Mouse (Mus musculus) splenic B cell, adult 2 months (primary cell): ENCODE results near the gene Fam83g.

ENCODE experiments used
- DNase-seq: peaks from one replicate; pipeline ENCODE4 v3.0.0-alpha.2; 2011; ENCODE audit warnings: low read depth, low spot score
- H3K27me3 ChIP-seq: 2 replicates; pipeline ENCODE4 v1.6.1; 2012; ENCODE audit warnings: mild to moderate bottlenecking, low read length, moderate library complexity, mixed read lengths; ENCODE audit not compliant: control insufficient read depth, poor library complexity, insufficient read depth, severe bottlenecking
- H3K36me3 ChIP-seq: 2 replicates; pipeline ENCODE4 v1.6.1; 2012; ENCODE audit warnings: mild to moderate bottlenecking, low read length, moderate library complexity, mixed read lengths; ENCODE audit not compliant: control insufficient read depth, poor library complexity, insufficient read depth, severe bottlenecking

Gene Fam83g

GRCm38 (mm10) chr11:61706232-61706631, 22.3 kb downstream of the Fam83g start:
- Histone ChIP-seq H3K27me3 (no peaks in the 10 kb centered on the region), H3K36me3 (no peaks in the 10 kb centered on the region)
- no peak for DNase-seq

GRCm38 (mm10) chr11:61708928-61709327, 25.0 kb downstream of the Fam83g start:
- DNase-seq: peak; percentile 50
- Histone ChIP-seq H3K36me3 (no peaks in the 10 kb centered on the region), H3K27me3 (no peaks in the 10 kb centered on the region)

- DNase-seq: no peak
- Histone ChIP-seq H3K27me3 (no peaks in the 10 kb centered on the region), H3K36me3 (no peaks in the 10 kb centered on the region)
Measured at GRCm38 (mm10) chr11:61713157-61713855, 29.4 kb downstream of the Fam83g start.

DNA sequence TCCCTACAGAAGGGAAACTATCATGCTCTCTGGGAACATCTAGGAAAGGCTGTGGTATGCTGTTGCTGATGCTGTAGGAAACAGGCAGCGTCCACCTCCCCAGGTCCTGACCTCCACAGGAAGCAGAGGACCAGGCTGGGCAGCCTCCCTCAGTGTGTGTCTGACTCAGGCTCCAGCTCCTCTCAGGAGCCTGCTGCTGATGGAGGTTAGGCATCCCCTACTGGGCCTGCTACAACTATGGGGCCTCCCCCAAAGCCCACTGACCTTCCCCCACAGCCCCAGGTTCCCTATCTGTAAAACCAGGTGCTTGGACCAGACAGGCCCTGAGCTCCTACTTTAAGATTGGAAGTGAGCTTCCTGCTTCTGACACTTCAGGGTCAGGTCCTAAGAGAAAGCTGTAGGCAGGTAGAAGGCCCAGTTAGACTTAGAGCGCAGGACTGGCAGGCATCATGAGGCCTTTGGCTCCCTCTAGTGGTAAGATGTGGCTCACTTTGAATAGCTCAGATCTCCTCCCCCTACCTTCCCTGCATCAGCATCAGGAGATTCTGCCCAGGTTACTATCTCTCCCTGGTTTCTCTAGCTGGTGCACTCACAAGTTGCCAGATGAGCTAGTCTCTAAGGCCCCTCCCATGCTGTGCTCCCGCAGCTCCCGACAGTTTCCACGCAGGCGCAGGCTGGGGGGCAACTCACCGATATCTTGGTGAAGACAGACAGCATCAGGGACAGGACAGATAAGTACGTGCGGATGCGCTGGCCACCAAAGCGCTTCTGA, 30.6 kb downstream of the Fam83g start:
- no peaks in the 10 kb centered on the region for H3K27me3 ChIP-seq

GRCm38 (mm10) chr11:61715130-61715529, 31.2 kb downstream of the Fam83g start:
- DNase-seq: no peak
- H3K36me3 ChIP-seq: no peaks in the 10 kb centered on the region
- H3K27me3 ChIP-seq: no peaks in the 10 kb centered on the region

More for the DNA sequence above, 30.6 kb downstream of the Fam83g start:
- DNase-seq: peak; percentile 93
- H3K36me3 ChIP-seq: no peaks in the 10 kb centered on the region

DNA sequence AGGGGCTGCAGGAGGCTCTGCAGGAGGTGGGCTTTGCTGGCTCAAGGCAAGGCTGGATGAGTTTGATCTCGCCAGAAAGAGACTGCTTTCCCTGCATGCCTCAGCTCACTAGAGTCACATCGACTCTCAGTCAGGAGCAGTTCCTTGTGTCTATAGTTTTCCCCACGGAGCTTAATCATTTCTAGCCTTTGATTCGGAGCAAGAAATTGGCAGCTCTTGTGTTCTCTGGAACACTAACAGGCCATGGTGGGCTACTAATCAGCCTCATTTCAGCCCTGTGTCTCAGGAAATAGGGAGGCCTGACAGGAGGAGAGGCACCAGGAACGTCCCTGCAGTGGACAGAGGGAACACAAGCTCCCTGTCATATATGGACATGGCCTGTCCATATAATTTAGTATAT, 34.1 kb downstream of the Fam83g start:
- Histone ChIP-seq H3K36me3 (no peaks in the 10 kb centered on the region), H3K27me3 (no peaks in the 10 kb centered on the region)
- DNase-seq: no peak

- DNase-seq: no peak
- no peaks in the 10 kb centered on the region for H3K36me3 ChIP-seq
- no peaks in the 10 kb centered on the region for H3K27me3 ChIP-seq
Measured at GRCm38 (mm10) chr11:61719387-61719786, 35.5 kb downstream of the Fam83g start.

DNA sequence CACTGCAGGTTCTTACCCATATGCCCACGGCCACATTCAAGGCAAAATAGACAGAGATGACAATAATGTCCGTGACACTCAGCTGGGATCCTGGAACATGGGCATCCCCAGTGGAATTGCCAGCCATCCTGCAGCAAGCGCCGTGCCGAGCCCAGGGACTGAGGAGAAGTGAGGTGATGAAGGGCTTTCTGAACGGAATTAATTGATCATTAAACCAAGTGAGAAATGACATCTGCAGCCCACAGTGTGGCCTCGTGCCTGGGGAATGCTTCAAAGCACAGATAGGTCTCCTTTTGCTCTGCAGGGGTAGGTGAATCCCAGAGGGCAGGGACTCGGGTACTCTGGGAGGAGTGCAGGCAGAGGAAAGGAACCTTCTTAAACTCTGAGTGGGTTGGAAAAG, 35.9 kb downstream of the Fam83g start:
- no peaks in the 10 kb centered on the region for H3K27me3 ChIP-seq
- no peaks in the 10 kb centered on the region for H3K36me3 ChIP-seq
- DNase-seq: no peak

- no peak for DNase-seq
- H3K36me3 ChIP-seq: no peaks in the 10 kb centered on the region
- H3K27me3 ChIP-seq: no peaks in the 10 kb centered on the region
Measured at GRCm38 (mm10) chr11:61720636-61721035, 36.7 kb downstream of the Fam83g start, which contains the start of gene Slc5a10. TSS of gene Slc5a10 (minus strand) at chr11:61720826.

DNA sequence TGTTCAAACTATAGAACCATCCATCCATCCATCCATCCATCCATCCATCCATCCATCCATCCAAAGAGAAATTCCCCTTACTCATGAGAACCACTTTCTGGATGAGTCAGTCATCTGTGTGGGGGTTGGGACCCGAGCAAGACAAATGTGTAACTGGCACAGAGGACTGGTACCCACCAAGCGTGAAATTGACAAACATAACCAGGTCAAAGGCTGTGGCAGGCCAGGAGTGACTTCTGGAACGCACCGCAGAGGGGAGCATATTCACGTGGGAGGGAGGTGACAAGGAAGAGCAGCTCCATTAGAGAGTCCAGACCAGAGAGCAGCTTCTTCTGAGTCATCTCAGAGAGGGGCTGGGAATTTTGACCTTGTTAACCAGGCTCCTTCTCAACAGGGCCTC, 38.2 kb downstream of the Fam83g start:
- DNase-seq: no peak
- Histone ChIP-seq H3K27me3 (no peaks in the 10 kb centered on the region), H3K36me3 (no peaks in the 10 kb centered on the region)

DNA sequence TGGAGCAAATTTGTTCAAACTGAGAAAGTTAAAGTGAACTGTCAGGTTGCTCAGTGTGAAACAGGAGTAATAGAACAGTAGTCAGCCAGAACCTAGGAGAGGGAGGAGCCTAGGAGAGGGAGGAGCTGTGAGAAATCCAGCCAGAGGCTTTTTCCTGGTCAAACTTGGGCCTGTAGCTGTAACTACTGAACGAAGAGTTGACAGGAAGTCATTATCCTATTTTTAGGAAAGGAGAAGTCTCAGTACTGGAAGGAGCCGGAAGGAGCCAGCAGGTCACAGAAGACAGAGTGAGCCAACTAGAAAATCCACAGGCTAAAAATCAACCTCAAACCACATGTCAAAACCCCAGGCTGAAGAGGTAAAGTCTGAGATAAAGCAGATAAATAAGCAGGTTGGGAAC, 44.1 kb downstream of the Fam83g start:
- DNase-seq: no peak
- no peaks in the 10 kb centered on the region for H3K27me3 ChIP-seq
- H3K36me3 ChIP-seq: peaks cover 14% of the 10 kb centered on the region

DNA sequence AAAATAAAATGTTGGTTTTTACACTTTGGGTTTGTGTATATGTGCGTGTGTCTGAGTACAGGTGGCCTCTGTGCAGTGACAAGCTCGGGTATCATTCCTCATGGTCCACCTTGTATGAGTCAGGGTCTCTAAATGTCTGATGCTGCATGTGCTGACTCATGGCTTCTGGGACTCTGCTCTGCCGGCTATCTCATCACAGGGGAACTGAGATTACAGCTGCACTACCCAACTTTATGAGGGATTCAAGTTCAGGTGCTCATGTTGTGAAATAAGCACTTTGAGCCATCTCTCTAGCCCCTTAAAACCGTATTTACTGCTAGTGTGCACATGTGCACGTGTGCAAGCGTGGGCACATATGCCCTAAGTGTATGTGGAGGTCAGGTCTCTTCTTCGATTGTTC, 48.8 kb downstream of the Fam83g start:
- H3K27me3 ChIP-seq: no peaks in the 10 kb centered on the region
- peaks cover 23% of the 10 kb centered on the region for H3K36me3 ChIP-seq
- DNase-seq: no peak

DNA sequence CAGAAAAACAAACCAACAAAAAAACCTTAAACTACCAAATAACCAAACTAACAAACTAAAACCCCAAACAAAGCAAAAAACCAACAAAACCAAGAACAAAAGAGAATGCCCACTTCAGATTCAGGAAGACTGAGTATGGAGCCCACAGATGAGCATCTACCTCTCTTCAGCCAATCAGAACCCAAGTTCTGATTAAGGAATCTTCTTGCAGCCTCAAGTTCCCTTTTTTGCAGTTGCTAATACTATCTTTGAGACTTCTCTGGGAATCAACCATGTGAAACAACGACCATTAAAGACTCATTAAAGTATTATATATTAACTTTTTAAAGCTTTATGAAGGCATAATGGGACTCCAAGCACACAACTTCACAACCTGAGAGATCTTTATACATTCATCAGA, 53.4 kb downstream of the Fam83g start:
- Histone ChIP-seq H3K36me3 (peaks cover 23% of the 10 kb centered on the region), H3K27me3 (no peaks in the 10 kb centered on the region)
- no peak for DNase-seq

- Histone ChIP-seq H3K27me3 (no peaks in the 10 kb centered on the region), H3K36me3 (peaks cover 26% of the 10 kb centered on the region)
- peak; percentile 19 for DNase-seq
Measured at GRCm38 (mm10) chr11:61740500-61740899, 56.6 kb downstream of the Fam83g start.

- Histone ChIP-seq H3K27me3 (no peaks in the 10 kb centered on the region), H3K36me3 (peaks cover 24% of the 10 kb centered on the region)
- no peak for DNase-seq
Measured at GRCm38 (mm10) chr11:61743768-61744167, 59.9 kb downstream of the Fam83g start.
